Mouse (Mus musculus) urinary bladder, postnatal 14 days (tissue): Measurements from ENCODE around the gene Pex11a.
"Not testable (repeated sequence)": the region's sequence is repeated elsewhere in the genome, so short reads cannot be mapped to it uniquely, and the experiment has no call there.

Experiments used
- DNase-seq: peaks from one replicate; pipeline ENCODE4 v3.0.0; 2021; ENCODE audit warnings: low spot score

Pex11a gene

DNA sequence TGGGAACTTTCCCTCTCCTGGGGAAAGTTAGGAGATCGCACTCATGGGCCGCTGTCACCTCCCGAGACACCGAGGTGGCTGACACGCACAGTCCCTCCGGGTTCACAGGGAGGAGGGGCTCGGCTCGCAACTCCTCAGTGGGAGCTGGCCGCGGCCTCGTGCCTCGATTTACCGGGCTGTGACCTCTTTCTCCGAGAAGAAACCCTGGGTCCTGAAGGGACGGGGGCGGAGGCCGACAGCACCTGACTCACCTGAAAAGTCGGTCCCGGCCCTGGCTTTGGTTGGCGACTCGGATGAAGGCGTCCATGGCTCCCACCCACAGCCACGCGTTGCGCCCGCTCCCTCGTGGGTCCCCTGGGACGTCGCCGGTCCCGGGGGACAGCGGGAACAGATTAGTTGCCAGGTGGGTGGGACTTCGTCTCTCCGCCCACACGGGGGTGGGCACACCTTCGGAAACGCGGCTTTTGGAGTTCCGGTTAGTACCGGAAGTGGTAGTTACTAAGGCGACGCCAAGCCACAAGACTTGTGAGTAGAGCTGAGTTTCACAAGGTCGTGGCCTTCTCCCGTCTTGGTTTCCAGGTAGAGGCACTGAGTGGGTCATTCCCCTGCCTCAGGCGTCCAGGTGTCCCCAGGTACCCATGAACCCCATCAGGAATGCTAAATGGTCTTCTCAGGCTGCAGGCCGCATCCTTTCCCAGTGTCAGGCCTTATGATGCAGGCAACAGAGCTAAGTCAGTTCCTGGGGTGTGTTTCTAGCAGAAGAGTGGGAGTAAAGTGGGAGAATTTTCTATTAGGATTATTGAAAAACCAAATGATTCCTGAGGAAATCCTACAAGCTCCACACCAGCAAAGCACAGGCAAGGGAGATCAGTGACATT lies at the start of gene Pex11a, which contains the start of gene Wdr93:
TSS of gene Pex11a (minus strand) at position 473 of the 878 bp plus-strand sequence.
TSS of gene Wdr93 (plus strand) at position 505 of the 878 bp plus-strand sequence.
- peak; percentile 80 for DNase-seq

DNA sequence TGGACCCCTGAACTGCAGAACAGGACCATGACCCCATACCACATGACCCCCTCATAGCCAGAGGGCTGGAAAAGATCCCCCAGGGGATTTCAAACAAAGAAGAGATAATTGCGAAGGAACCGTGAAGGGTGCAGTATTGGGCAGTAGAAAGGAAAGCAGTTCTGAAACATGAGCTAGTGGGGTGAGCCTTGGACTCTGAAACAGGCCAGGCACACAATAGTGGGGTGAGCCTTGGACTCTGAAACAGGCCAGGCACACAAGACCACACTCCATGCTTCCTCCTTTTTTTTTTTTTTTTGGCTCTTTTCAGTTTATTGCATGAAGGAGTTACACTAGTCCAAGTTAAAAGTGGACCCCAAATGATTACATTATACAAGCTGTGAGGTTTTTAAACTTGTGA lies 46.9 kb upstream of the Pex11a start:
- not testable (repeated sequence) for DNase-seq

DNA sequence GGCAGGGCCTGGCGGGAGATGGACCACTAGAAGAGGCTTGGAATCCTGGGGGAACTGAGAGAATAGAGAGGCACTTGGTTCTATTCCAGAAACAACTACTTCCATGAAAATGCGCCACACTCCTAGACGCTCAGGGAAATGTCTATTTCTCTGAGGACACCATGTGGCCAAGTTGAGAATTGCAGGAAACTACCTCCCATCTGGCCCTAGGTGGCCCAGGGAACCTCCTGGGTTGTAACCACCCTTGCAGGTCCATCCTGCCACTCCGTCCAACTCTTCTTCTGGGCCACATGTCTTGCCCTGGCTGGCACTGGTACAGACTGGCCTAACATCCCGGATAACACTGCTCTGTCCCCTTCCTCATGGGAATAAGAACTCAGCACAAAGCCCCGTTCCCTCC lies 43.4 kb upstream of the Pex11a start:
- peak; percentile 74 for DNase-seq

DNA sequence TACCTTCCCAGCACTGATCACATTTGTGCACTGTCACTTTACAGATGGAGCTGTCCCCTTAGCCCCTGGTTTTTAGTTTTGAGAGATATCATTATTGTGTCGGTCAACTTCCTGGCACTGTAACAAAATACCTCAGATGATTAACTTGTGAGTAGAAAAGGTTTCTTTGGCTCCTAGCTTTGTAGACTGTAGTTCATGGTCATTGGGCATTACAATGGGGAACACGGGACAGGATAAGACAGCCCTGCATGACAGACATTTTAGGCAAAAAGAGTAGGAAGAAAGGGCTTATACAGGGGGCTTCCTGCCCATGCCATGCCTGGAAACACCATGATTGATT lies 39.6 kb upstream of the Pex11a start:
- no peak for DNase-seq

DNA sequence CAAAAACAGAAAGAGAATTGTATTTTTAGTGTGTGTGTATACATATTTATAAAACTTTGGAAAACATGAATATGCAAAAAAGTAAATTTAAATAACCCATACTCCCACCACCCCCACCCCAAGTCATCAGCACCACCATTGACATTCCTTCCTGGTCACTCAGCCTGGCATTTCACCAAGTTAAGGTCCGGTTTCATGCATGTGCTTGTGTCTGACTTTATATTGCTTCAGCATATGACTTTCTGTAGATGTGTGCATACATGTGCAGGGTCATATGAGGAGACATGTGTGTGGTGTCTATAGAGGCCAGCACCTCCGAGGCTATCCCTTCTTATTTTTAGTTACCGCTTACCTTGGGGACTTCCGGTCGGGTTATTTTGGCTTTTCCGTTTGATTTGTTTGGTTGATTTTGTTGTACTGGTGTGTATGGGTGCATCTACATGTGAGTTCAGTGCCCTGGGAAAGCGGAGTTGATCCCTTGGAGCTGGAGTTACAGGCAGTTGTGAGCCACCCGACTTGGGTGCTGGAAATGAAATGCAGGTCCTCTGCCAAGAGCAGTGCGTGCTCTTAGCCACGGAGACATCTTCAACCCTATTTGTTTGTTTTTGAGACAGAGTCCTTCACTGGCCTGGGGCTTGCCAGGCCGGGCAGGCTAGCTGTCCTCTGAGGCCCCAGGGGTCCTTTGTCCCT lies 39.0 kb upstream of the Pex11a start:
- DNase-seq: no peak

DNA sequence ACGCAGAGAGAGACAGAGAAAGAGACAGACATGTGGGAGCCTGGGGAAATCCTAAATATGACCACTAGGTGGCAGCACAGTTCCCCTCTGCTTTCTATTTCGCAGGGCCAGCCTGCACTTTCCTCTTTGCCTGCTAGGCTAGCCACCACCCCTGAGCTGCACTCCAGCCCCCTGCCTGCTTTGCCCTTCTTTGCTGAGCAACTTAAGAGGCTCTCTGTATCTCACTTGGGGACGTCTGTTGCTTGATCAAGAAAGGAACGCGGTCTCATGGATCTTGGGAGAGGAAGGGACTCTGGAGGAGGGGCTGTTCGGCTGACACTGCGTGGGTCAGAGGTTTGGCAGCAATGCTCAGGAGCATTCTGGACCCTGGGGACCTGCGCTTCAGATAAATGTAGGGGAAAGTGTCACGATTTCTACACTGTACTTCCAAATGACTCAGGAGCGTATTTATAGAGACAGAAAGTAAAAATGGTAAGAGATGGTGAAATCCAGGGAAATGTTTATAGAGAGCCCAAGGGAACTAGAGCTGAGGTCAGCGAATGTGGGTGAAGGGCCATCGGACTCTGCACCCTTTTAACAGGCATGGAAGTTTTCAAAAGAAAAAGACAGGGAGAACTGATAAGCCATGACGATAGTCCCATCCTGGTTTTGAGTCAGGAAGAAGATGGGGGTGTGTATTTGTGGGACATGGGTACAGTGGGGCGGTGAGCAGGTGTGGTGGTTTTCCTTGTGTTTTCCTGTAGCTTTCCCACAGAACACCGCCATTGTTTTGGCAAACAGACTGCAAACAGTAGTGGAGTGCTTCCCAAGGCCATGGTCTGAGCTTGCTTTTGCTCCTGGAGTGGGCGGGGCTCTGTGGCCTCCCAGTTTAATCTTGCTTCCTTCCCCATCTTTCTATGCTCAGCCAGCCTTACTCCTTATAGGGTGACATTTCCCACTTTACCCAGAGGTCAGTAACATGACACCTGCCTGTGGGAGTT lies 38.0 kb upstream of the Pex11a start:
- peak; percentile 76 for DNase-seq

DNA sequence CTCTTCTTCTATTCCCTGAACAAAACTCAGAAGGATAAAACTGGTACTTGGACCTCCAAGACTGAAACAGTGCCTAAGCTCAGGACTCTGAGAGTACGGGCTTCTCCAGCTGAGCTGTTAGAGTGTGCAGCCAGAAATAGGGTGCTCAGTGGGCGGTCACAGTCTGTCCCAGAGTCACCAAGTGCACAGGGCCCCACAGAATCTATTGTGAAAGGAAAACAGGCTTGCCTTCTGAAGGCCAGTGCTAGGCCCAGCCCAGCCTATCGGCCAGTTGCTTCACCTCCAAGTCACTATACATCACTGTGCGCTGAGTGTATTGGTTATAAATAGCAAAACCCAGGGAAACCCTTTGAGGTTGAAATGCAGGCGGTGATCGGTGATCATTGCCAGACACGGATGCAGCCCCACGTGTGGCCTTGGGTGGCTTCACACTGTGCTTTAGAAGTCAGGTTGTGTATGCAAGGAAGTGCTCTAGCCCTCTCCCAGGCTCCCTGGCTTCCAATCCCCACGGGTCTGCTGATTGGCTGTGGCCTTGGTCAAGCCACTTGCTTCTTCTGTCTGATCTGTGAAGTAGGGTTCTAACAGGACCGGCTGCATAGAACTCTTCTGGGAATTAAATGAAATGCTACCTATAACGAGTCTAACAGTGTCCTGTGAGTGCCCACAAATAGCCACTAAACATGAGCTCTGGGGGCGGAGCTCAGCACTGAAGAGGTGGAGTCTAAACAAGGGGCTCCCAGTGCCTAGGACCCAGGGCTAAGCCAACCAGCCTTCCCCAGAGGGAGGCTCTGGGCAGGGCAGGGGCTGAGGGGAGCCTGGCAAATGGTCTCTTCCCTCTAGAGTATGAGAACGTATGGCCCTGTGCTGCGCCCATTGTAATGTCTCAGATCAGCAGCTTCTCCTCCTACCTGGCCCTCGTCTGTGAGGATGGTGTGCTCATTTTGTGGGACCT lies 28.9 kb upstream of the Pex11a start:
- no peak for DNase-seq

DNA sequence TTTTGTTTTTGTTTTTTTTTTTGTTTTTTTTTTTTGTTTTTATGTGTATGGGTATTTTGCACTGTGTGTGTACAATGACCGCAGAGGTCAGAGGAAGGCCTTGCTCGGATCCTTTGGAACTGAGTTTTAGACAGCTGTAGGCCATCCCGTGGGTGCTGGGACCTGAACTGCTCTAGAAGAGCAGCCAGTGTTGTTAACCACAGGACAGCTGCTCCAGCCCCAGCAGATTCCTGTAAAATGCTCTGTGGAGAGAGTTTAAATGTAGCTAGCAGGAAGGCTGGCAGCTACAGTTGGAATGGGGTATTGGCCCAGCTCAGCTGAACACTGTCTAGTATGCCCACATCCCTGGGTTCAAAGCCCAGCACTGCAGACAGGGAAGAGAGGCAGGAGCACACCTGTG lies 26.7 kb upstream of the Pex11a start:
- no peak for DNase-seq

DNA sequence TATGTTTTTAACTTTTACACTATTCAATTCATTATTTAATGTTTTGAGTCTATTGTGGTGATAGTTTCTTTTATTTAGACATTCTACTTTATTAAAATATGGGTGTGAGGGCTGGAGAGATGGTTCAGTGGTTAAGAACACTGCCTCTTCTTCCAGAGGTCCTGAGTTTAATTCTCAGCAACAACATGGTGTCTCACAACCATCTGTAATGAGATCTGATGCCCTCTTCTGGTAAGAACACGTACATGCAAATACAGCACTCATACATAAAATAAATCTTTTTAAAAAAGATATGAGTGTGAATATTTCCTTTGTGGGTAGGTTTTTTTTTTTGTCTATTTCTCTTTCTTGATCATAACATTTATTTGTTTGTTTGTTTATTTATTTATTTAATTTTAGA lies 23.1 kb upstream of the Pex11a start:
- no peak for DNase-seq

DNA sequence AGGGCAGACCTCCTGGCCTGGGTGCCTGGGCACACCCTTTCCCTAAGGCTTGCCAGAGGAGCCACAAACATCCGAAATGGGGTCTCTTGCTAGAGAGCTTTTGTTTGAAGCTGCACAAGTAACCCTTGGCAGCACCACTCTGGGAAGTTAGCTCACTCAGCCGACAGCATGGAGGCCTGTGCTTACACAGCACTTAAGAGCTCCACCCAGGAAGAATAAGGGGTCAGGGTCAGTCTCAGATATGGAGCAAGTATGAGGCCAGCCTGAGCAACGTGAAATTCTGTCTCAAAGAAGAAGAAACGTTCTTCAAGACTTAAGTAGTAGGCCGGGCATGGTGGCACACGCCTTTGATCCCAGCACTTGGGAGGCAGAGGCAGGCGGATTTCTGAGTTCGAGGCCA lies 19.2 kb upstream of the Pex11a start:
- no peak for DNase-seq

DNA sequence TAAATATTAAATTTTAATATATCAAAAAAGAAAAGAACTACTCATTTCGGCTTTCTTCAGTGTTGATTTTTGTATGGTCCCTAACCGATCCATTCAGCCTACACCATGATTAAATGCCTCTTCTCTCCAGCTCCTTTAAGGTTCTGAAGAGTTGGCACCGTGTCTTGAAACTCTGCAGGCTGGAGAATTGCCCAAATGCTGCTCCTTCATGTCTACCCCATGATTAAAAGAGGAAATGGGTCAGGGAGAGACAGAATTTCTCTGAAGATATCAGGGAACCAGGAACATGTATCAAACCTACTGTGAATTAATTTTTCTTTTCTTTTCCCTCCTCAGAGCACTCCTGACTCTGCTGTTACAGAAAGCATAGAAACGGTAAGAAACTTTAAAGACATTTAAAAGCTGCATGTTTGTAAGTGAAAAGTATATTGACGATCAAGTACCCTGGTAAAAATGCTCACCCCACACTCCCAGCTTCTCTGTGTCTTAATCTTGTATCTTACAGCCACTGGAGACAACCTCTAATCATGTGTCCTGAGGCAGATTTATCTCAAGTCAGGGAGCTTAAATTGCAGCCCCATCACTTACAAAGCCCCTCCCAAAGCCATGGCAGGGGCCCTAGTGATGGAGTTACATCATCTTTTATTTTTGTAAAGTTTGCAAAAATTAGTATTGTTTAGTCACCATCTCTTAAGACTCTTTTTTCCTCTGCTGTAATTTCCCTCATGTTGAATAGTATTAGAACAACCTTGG lies 18.4 kb upstream of the Pex11a start:
- no peak for DNase-seq

DNA sequence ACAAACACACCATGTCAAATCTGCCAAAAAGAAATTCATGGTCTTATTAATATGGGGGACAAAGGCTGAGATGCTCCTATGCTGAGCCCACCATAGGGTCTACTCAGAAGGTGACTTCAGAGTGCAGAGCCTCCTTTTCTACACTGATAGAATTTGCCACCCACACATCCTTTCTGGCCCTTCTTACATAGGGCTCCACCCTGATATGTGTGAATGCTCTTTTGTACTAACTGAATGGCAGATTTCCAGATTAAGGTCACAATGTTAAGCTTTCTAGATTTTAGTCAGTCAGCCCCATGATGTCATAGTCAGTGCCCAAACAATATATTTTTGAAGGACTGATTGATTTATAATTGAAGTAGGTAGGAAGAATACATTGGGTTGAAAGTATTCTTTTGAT lies 16.8 kb upstream of the Pex11a start:
- DNase-seq: no peak

DNA sequence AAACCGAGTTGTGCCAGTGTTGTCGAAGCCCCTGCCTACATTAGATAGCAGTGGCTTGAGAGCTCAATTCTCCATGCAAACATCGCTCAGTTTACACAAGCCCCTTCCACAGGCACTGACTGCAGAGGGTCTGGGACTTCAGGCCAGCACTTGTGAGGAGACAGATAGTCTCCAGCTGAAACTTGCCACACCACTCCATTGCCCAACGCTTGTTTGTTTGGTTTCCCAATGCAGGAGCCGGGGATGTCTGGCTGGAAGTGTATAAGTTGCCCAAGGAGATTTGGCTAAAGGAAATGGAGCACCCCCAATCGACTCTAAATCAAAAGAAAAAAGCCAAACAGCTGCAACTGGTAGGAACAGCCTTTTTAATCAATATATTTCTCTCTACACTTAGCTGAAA lies 15.2 kb upstream of the Pex11a start:
- no peak for DNase-seq

DNA sequence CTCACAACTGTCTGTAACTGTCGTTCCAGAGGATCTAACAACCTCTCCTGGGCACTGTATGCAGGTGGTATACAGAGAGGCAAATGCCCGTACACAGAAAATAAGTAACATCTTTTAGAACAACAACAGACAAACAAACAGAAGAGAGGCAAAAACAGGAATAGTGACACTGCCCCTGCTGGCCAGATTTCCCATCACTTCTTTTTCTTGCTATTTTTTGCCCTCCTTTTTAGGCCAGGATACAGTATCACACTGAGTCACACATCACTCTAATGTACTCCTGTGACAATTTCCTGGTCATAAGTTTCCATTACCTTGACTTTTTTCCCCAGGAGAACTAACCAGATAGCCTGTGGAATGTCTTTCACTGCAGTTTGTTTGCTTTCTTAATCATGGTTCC lies 13.4 kb upstream of the Pex11a start:
- DNase-seq: no peak

DNA sequence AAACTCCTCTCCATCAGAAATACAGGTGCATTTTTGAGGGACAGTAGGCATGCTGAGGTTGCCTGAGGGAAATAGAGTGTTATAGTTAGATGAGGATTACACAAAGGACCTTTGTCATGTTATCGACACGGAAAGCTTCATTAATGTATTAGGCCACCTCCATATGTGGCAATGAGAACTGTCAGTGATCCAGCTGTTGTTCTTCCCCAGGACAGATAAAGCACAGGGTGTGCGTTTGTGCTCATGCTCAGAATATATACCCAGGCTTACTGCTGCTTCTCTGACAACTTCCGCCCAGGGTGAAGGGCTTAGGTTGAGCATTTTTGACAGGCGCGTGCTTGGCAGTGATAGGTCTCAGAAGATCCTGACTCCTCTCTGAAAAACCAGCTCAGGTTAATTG lies 6.6 kb upstream of the Pex11a start:
- DNase-seq: no peak

DNA sequence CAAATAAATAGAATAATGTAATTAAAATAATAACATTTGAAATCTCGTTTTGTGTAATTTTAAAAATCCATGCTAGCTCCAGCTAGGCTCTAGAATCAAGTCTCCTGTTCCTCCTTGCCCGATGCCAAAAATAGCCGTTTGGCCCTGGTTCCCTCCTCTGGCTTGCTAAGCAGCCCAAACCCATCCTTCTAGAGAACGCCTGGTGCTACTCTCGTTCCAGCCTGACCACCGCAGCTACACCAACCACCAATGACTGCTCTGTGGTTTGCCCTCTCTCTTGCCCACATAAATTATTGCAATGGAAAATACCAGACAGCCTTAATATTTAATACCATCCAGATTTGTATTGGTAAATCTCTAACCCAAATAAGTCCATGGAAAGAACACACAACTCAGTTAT lies 4.7 kb upstream of the Pex11a start:
- DNase-seq: no peak

DNA sequence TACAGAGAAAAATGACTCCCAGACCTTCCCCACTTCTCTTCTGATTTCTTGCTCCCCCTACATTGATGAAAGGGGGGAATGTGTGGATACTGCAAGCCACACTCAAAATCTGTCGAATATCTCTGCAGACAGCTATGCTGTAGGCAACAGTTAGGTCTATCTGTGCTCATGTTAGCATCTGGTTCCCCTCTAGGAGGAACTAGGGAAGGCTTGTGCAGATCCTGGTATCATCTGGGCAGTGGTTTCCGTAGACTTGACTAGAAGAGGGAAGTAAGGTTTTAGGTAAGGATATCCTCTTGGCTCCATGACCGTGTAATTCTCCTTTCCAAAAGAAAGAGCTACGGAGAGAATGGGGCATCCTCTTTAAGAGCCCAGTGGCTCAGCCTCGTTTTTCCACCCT lies 1.7 kb upstream of the Pex11a start:
- DNase-seq: no peak

DNA sequence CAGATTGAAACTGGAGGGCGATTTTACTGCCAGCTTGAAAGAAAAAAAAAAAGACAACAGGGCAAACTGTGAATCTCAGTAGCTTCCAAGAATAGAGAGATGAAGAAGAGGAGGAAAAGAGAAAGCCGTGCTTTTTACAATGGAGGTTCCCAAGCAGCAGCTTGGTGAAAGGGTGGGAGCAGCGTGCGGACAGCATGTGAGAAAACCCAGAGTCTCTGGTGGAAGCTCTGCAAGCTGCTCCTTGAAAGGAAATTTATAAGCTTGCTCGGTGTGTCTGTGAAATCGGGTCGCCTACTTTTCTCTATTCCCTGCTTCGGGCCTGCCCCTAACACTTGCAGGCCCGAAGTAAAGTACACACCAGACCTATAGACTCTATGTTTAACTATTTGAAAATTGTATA lies 1.1 kb upstream of the Pex11a start:
- DNase-seq: no peak

DNA sequence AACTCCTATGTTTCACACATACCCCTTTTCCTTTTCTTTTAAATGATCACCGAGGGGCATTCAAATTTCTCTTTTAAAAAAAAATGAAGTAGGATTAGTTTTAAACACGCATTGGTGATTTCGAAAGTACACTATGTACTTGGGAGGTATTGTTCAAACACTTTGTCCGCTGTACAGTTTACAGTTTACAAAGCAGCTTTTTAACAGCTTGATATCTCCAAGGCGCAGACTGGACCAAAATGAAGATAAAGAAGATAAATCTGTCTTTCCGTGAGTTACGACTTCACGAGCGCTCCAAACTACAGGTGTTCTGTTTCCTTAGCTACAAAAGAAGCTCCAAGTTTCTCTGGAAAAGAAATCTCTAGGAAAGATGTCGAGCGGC lies 663 bp downstream of the Pex11a start:
- no peak for DNase-seq

DNA sequence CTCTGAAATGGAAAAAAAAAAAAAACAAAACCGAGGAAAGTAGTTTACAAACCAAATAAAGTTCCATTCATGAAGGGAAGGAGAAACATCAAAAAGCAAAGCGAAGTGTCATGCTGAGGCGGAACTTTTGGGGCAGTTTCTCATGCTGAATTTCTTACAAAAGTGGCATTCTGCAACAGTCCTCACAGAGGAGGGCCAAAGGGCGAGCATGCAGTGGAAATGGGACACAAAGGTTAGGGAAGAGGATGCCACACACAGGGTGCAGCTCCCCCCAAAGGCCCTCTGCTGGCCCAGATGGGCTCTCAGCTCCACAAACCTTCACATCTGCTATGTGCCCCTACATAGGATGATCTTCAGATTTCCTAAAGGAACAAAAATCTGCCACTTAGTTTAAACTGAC lies 2.7 kb downstream of the Pex11a start:
- no peak for DNase-seq

DNA sequence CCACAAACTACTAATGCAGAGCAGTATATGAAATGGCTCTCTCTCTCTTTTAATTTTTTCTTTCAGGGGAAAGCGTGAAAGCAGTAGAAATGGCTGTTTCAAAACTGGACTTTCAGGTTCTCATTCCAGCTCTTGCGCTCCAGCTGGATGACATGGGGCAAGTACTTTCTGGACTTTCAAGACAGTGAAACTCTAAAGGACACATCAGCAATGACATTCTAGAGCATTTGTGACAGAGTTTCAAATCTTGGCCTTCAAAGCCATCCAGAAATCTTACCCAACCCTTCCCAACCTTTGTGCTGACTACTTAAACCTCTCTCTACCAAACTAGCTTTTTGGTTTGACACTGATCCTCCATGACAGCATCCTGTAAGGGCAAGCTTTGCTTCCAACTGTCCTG lies 4.0 kb downstream of the Pex11a start:
- DNase-seq: no peak
